Mouse (Mus musculus) activated CD4-positive, CD25-positive, alpha-beta regulatory T cell, adult 9 weeks (primary cell): ENCODE data around the gene Ghrh. TPM values are rescaled to one million over a fixed set of nuclear protein-coding genes. Genes with fewer than 3 reads are reported as not detected.

Source experiments
- polyA plus RNA-seq: library from polyadenylated mRNA; unstranded; fragments of 100-300 nt; shearing (Covaris generic); gene quantifications from one replicate; pipeline ENCODE4 v1.2.1, GENCODE M21; 2017

Ghrh gene
- not detected for polyA plus RNA-seq

DNA sequence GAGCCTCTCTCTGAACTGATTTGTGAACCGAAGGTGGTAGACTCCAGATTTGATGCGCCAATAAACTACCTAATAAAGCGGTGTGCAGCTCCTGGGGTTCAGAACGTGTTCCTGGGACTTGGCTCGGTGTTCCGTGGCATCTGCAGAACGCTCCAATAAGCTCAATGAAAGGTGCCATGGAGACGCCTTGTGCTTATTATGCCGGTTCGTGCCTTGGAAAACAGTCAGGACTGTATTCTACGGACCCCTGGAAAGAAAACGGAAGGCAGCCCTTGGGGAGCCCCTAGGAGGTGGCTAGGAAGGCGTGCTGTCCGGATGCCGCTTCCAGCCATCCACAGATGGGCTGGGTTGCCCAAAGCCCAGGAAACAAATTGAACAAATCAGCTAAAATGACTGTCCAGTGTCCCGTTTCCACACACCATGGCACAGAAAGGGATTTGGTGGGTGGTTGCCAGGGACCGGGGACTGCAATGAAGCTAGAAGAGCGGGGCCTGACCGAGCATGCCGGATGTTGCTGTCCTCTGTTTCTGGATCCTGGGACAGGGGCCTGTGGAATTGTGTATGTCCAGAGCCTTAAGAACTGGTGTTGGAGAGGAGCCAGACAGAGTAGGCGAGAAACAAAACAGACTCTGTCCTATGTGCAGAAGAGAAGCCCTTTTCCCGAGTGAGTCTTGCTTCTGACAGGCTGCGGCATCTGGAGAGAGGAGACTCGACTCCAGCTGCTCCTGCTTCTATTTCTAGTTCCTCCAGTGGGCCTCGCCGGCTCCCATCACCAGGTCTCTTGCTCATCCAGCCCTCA lies at the start of gene Ghrh:
Gene Ghrh (minus strand): TSS at position 146 of the 799 bp plus-strand sequence.

GRCm38 (mm10) chr2:157367184-157367893 lies 20.0 kb upstream of the Ghrh start, which contains the start of gene Manbal:
Manbal (plus strand) TSS chr2:157367594.

Other genes with a start within 250 kb of the Ghrh start
- 849 TPM for gene Samhd1, start 212.2 kb downstream of the Ghrh start, polyA plus RNA-seq
- gene Rbl1, start 143.0 kb downstream of the Ghrh start, polyA plus RNA-seq, result 39.1 TPM
- gene Rpn2, start 68.5 kb downstream of the Ghrh start, polyA plus RNA-seq, result 234 TPM
- gene Mroh8, start 68.0 kb downstream of the Ghrh start, polyA plus RNA-seq, result 0.07 TPM
- 45.6 TPM for gene Manbal, start 20.1 kb upstream of the Ghrh start, polyA plus RNA-seq
- 1.5 TPM for gene Src, start 70.9 kb upstream of the Ghrh start, polyA plus RNA-seq
- gene Nnat, start 212.6 kb upstream of the Ghrh start, polyA plus RNA-seq, result 0.28 TPM
- 21.3 TPM for gene Blcap, start 223.8 kb upstream of the Ghrh start, polyA plus RNA-seq